In the genomic region with DNA sequence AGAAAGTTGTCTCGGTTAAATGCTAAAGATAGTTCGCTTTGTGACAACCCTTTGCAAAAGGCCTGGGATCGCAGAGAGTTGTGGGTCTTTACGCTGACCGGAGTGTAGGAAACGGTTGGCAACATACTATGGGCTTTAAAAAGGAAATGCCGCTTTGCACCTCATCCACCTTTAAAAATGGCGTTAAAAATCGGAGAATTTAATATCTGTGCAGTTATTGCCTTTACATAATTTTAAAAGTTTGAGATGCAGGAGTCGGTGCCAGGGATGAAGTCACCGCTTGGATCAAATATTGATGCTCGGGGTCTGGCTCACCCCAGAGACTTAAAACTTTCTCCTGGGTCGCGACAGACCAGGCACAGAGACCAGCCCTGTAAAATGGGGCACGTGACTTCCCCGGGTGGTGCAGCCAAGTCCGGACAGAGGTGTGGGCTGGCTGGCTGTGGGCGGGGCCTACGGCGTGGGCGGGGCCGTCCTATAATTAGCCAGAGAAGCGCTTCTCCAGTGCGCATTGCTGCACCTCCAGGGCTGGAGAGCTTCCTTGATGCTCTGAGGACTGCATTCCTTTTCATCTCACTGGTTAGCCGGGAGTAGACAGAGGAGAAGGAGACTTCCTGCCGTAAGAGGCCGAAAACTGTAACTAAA, we compare ENCODE assay signal across 8 mouse cellular contexts. TPM values are rescaled to one million over a fixed set of nuclear protein-coding genes. Genes with fewer than 3 reads are reported as not detected.
A peak's percentile ranks its signal among the peaks of the same experiment; 100 is the strongest.
DNase-seq lines count a peak whose midpoint lies in the region; ATAC-seq lines count a peak whose summit lies in the region.

No protein-coding gene starts in this region.

- intact Hi-C loops in left cerebral cortex, postnatal 10 days (cut with DNase I): loop anchor here (5.0 kb wide), 2 partner anchors 297 to 337 kb away; no protein-coding TSS in a partner anchor

- peak; percentile 79 for ATAC-seq in activated CD4-positive, CD25-positive, alpha-beta regulatory T cell, adult 4 months
- peak; percentile 94 for ATAC-seq in common myeloid progenitor, adult 5-6 weeks (replicated peaks; ENCODE audit: low read depth, poor library complexity, severe bottlenecking)
- ATAC-seq in megakaryocyte progenitor cell, adult 5-6 weeks (replicated peaks; ENCODE audit: poor library complexity): peak; percentile 95

- DNase-seq in gastrocnemius, adult 8-10 months (ENCODE audit: low spot score in 2 of 2): peak; percentile 76 to 79
- DNase-seq in hindlimb bud, embryonic 11.5 days (ENCODE audit: extremely low spot score, low read depth, low spot score): peak; percentile 22
- peak; percentile 15 to 90 for DNase-seq in left cerebral cortex, postnatal 10 days (ENCODE audit: extremely low spot score in 1 of 2, low spot score in 2 of 2)
- peak; percentile 43 for DNase-seq in right cerebral cortex, postnatal 25 days
- peak; percentile 85 to 91 for DNase-seq in urinary bladder, postnatal 4 days (ENCODE audit: low spot score in 2 of 2)

RNA-seq across cellular contexts. Expression of a gene that starts 53.7 kb away (rescaled TPM):
- 10 to 100 TPM in 1 of 2 experiments, 1 to 10 TPM in 1; 9.9 to 11.3 TPM for polyA plus RNA-seq in activated CD4-positive, CD25-positive, alpha-beta regulatory T cell, adult 4 months (2017; shearing (Covaris generic))
- 14.9 and 17.2 TPM in 2 replicates for total RNA-seq in common myeloid progenitor, adult 5-6 weeks (2017)
- 1 to 10 TPM; 4.5 to 6.0 (median 5.2) TPM for total RNA-seq in gastrocnemius, adult 8-10 months (2022)
- total RNA-seq in left cerebral cortex, postnatal 10 days (2021): 1 to 10 TPM; 9.3 to 9.4 TPM
- 15.5 and 17.5 TPM in 2 replicates for total RNA-seq in megakaryocyte progenitor cell, adult 5-6 weeks (2015)
- total RNA-seq in megakaryocyte progenitor cell, adult 5-6 weeks (2017): 10.7 and 11.9 TPM in 2 replicates

Comparison
In these comparisons a context has a peak if more than half of its experiments do, and no peak if none do; other contexts are left out.
1. Peak in every context shown above with its lines: DNase-seq and ATAC-seq.
2. DNase-seq: peak in every context shown above with its lines; median percentile 88 in urinary bladder, postnatal 4 days; 78 in gastrocnemius, adult 8-10 months; 52 in left cerebral cortex, postnatal 10 days; 43 in right cerebral cortex, postnatal 25 days; 22 in hindlimb bud, embryonic 11.5 days.